Mouse (Mus musculus) B cell, adult 67 days (primary cell): ENCODE data around the gene Abcg5. TPM values are rescaled to one million over a fixed set of nuclear protein-coding genes. Genes with fewer than 3 reads are reported as not detected.

Experiments used
- total RNA-seq, 2 experiments: library from RNA; stranded (reverse); gene quantifications; 4 replicates each; pipeline ENCODE4 v1.2.4; 2023

Gene Abcg5
- total RNA-seq, result not detected

DNA sequence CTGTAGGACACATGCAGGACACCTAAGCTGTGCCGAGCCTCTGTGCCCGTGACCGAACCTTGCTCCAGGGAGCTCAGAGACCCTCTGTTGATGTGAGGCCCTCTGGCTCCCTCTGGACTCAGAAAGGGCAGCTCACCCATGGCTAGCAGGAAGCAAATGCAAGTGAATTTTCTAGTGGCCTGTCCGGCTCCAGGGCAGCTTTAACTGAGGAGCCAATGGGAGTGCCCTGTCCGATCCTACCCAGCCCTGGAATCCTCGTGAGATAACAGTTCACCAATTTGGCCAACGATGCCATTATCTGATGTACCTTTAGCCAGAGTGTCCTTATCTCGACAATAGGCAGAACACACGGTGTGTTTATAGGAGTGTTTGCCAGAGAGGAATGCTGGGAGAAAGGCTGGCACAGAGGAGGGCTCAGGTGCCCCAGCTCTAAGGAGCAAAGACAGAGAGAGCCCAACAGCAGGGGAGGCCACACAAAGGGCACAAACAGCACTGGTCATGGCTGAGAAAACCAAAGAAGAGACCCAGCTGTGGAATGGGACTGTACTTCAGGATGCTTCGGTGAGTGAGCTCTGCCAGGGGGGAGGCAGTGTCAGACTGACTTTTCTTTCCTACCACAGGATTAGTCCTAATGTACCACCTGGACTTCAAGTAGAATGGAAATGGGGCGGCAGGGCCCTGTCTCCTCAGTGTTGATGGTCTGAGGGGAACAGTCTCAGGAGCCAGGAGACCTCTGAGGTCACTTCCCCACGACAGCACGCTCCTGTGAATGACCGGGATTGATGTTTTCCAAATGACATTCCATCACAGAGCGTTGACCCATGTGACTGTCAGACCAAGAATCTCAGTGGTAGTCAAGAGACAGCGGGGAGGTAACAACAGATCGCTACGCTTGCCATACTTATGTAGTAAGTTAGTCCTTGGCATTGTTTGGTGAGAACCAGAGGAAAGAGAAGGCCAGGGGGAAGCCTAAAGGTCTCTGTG lies at the start of gene Abcg5:
Gene Abcg5, minus strand, starts transcription at position 278 of the 984 bp plus-strand sequence.

DNA sequence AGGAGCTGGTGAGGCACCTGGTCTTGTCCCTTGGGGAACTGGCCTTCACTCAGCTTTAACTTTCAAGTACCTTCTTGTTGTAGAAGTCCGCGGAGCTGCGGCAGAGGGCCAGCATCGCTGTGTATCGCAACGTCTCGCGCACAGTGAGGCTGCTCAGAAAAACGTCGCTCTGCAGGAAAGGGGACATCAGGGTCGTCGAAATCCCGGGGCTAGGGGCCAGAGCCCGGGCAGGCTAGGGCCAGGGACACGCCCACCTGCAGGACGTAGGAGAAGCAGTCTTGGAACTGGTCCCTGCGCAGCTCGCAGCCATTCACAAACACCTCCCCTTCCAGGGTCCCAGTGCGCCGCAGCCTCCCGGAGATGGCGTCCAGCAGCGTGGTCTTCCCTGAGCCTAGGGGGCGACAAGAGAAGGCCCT lies 6.9 kb downstream of the Abcg5 start, which contains the start of gene Abcg8:
Gene Abcg8, plus strand, starts transcription at position 352 of the 416 bp plus-strand sequence.

DNA sequence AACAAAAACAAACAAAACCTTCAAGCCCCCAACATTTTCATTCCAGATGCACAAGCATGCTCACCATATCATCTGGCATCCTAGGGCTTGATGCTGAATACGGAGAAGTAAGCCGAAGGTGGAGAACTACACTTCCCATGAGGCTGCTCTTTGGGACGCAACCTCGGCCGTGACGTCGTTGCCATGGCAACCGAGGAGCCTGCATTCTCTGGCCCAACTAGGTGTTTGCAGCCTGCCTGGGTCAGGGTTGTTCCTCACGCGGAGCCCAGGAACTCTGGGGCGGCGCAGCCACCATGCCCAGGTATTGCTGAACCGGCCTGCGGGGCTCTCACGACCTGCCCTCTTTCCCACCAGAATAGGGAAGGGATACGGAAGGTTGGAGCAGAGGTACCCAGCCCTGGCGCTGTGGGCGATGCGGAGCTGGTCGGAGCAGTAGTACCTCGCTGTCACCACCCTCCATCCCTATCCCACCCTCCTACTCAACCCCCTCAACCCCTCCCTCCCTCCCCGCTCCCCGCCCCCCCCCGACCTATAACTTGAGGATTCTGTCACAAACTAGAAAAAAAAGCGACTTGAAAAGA lies 56.4 kb downstream of the Abcg5 start, which contains the start of gene Dync2li1:
Gene Dync2li1, plus strand, starts transcription at position 221 of the 581 bp plus-strand sequence.

Other genes starting within 250 kb of the Abcg5 start
- gene Thada, start 216.8 kb downstream of the Abcg5 start, total RNA-seq, result 10 to 100 TPM; 55.7 to 62.4 TPM
- gene Plekhh2, start 171.1 kb downstream of the Abcg5 start, total RNA-seq, result not detected
- not detected for gene Dync2li1, start 56.5 kb downstream of the Abcg5 start, total RNA-seq
- gene Abcg8, start 6.7 kb downstream of the Abcg5 start, total RNA-seq, result not detected
- 10 to 100 TPM; 51.5 to 57.2 TPM for gene Lrpprc, start 107.8 kb upstream of the Abcg5 start, total RNA-seq